Mouse (Mus musculus) ES-Bruce4 (cell line): ENCODE results near the gene Shoc2.

Experiments
- CTCF ChIP-seq: IDR thresholded peaks from one replicate; pipeline ENCODE4 v1.8.1; 2011; ENCODE audit warnings: low read depth, low read length
- EP300 ChIP-seq: IDR thresholded peaks from 2 replicates; pipeline ENCODE4 v1.6.1; 2011; ENCODE audit warnings: low read depth, low read length; ENCODE audit not compliant: insufficient read depth
- POLR2A ChIP-seq: IDR thresholded peaks from one replicate; pipeline ENCODE4 v1.8.1; 2011; ENCODE audit warnings: low read length; ENCODE audit not compliant: insufficient read depth

- TF ChIP-seq CTCF (peak; percentile 24), POLR2A (no peak), EP300 (no peak)
Observed at GRCm38 (mm10) chr19:53903507-53904321, 40.4 kb upstream of the Shoc2 start.
